Mouse (Mus musculus): Measurements from ENCODE around the gene Kcna2. TPM values are rescaled to one million over a fixed set of nuclear protein-coding genes. Genes with fewer than 3 reads are reported as not detected.

The Kcna2 gene
- total RNA-seq, 2 experiments from 2014 or later: 2.8 to 4.1 TPM

GRCm38 (mm10) chr3:107101787-107102651 lies 1.1 kb downstream of the Kcna2 start:
- DNase-seq (ENCODE audit: low spot score in 2 of 2): peak; percentile 37 to 47

DNA sequence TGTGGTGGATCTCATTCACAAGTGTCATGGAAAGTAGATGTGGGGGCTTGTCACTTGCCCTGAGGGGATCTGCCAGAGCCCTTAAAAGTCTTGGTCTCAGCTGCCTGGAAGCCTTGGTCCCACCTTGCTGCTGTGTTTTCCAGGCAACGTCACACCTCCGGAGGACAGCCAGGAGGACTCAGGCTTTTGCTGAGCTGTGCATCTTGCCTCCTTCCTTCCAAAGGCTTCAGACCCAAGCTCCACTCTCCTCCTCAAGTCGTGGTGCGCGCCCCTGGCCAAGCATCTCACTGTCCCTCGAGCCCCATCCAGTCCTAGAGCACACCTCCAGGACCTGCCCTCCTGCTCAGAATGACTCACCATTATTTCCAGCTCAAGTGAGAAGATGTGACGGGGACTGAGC lies 2.1 kb downstream of the Kcna2 start:
- no peak for DNase-seq (ENCODE audit: low spot score in 2 of 2)

- no peak for DNase-seq (ENCODE audit: low spot score in 2 of 2)
Observed at GRCm38 (mm10) chr3:107103462-107103861, 2.5 kb downstream of the Kcna2 start.

DNA sequence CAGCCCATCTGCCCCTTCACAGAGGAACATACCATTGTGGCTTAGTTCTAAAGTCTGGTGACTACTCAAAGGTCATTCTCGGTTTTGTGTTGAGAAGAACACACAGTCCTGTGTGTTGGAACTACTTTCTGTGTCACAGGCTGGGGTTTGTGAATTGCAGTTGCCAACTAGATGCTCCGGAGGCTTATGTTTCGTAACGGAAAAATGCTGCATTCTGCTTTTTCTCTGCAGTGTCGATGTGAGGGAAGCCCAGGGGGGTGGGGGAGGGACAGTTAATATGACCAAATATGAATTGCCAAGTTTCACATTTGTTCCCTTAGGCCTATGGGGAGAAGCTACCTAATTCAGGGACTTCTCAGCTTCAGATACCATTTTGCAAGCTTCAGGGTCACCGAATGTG lies 5.0 kb downstream of the Kcna2 start:
- DNase-seq (ENCODE audit: low spot score in 2 of 2): no peak

DNA sequence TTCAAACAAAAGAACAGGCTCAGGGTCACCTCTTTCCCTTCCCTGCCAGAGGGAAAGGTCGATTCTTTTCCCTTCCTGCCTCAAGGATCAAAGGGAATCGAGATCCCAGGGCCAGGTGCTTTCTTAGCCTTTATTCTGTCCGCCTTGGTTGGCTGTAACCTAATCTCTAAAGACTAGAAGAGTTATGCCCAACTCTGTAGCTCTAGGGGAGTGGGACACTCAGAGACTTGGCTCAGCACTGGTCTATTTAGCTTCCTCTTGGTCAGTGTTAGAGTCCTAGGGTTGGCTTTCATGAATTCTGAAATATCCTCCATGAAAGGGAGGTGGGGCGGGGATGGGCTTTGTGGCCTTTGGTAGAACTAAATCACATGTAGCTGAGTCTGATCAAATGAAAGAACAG lies 11.6 kb downstream of the Kcna2 start:
- no peak for DNase-seq (ENCODE audit: low spot score in 2 of 2)

DNA sequence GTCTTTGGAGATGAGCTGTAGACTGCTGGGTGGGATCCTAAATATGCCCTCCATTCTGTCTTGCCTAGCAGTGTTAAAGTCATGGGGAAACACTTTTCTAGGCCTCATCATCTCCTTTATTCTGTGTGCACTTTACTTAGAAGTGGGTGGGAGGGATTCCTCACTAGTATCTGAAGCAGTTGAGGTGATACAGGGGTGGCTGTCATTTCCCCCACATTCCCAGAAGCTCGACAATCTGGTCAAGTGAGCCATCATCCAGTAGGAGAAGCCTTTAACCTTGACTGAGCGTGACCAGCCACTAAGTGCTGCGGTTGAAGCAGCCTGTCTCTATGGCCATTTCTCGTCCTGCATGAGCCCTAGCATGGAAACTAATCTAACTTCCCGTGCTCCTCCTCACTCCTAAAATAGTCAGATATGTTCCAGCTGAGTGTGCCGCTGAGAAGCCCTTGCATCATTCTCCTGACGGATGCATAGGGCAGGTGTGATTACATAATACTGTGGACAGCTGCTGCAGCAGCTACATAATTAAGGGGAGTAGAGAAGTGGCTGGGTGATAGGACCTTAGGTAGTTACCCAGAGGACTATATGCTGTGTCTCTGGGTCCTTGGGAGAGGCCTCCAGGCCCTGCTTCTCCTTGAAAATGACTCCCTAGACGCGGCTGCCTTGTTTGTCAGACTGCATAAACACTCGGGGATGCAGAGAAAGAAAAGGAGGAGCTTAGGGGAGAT lies 12.2 kb downstream of the Kcna2 start:
- no peak for DNase-seq (ENCODE audit: low spot score in 2 of 2)

DNA sequence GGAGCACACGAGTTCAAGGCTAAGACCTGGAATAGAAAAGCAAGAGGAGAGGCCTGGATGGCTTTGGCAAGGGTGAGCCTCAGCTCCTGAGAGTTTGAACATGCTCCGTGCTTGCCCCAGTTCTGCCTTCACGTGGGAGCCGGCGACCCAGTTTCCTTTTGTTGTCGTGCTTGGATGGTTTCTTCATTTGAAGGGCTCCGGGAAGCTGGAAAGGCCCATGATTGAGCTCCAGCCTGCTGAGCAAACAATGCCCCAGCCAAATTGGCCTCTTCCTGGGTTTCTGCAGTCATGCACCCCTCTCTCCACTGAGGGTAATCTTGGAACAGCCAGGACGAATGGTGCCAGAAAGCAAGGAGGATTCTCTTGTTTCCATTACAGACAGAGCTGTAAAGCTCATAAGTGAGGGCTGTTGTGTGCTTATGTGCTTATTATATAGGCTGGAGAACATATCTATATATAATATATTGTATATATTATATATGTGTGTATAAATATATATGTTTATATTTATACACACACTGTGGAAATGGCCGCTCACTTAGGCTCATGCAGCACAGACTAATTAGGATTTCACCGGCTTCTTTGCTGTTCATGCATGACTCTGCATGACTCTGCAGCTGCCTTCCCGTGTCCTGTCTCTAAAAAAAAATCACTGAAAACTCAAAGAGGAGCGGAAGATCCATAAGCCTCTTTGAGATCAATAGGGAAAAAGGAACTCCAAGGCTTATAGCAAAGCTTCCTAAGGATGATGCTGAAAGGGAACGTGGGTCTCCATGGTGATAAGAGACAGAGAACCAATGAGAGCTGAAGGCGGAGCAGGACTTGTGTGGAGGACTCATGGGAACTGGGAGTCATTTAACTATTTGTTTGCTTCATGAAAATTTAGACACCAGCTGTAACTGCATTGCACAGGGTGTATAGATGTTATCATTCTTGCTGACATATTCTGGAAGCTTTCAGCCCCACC lies 13.1 kb downstream of the Kcna2 start:
- no peak for DNase-seq (ENCODE audit: low spot score in 2 of 2)

DNA sequence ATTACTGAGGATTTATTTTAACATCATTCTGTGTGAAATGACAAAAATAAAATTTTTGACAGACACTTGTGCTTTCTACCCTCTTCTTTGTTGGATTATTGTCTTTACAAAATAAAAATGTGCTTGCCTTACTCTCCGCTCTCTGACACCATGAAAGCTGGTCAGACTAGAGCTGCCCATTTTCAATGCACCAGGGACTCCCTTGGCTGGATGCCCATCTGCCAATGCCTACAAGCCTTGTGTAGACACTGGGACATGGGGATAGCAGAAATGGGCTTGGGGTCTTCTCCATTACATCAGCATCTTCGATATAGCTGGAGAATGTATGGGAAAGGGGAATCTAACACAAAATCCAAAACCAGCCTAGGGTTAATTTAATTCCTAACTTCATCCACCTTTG lies 14.0 kb downstream of the Kcna2 start:
- DNase-seq (ENCODE audit: low spot score in 2 of 2): no peak

DNA sequence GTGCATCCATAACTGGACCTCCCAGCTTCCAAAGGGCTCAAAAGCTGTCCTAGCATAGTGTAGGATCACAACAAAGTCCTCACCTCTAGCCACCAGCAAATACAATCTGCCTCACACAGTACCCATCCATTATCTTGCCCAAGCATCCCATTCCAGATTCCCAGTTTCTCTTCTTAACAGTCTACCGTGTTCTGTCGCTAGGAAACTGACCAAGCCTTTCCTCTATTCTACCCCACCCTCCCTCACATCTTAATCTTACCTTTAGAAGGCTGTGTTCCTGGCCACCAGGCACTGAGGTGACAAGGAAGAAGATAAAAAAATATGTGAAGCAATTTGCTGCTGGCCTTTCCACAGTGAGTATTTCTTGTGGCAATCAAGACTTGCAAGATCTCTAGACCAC lies 14.8 kb downstream of the Kcna2 start:
- DNase-seq (ENCODE audit: low spot score in 2 of 2): no peak

DNA sequence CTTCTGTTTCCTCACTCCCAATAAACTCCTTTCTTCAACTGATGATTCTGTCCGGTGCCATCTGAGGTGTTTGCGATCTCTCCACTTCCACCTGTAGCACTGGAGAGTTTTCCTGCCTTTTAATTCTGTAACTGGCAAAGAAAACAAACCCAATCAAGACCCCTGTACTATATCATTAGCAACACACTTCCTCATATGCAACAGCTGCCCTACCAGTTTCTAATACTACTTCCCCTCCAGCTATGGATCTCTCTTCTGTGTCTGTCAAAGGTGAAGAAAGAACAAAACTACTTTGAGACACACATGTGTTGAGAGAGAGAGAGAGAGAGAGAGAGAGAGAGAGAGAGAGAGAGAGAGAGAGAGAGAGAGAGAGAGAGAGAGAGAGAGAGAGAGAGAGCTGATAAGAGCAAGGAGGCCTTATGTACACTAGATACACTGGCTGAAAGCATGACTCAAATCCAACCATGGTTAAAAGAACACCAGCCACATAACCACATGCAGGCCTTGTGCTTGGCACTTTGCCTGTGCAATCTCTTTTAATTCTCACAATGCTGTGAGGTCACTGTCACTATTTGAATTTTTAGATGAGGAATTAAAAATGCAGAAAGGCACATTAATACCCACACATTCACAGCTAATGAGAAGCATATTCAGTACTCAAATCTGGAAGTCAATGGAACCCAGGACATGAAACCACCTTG lies 19.1 kb downstream of the Kcna2 start:
- DNase-seq (ENCODE audit: low spot score in 2 of 2): no peak

DNA sequence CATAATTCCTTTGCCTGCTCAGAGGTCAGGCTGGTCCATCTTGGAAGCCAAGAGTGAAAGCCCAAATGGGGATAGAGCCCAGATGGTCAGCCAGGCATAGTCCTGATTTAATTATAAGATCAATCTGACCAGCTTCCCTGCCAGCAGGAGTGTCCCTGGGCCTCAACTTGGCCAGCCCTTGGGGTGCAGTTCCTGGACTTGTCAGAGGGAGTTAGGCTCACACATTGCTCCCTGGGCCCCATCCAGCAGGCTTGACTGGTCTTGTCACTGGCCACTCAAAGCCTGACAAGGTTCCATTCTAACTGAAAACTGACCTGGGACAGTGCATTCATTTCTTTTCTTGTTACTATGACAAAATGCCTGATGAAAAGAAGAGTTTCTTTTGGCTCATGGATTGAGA lies 21.4 kb downstream of the Kcna2 start:
- no peak for DNase-seq (ENCODE audit: low spot score in 2 of 2)

- DNase-seq (ENCODE audit: low spot score in 2 of 2): no peak
Observed at GRCm38 (mm10) chr3:107127667-107128066, 26.7 kb downstream of the Kcna2 start.

DNA sequence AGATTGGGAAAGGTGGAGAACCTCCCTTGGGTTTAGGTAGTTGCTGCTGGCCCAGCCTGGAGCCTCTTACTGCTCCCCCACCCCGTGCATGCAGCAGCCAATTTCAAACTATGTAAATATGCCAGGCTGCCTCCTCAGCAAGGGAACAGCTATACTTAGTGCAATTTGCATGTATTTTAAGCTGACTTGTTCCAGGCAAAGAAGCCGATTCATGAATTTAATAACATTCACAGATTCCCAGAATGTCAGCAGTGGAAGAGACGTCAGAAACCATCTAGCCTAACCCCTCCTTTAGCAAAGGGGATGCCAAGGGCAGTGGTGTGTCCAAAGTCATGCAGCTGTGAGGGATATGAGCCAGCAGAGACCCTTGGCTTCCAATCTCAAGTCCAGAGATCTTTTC lies 27.5 kb downstream of the Kcna2 start:
- peak in 1 of 2 experiments; percentile 27 for DNase-seq (ENCODE audit: low spot score in 2 of 2)

DNA sequence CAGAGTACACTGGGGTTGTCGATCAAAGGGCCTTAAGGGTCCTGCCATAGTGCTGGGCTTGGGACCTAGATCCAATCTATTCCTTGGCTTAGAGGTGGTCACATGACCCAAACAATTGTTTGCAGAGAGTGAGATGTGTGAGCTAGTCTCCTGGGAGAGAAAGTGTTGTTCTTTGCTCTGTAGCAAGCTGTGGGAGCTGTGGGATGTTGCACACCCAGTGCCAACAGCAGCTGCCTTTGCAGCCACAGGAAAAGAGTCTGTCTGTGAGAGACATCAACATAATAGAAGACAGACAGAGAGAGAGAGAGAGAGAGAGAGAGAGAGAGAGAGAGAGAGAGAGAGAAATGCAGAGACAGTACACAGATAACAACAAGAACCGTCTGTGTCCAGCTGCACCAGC lies 28.3 kb downstream of the Kcna2 start:
- no peak for DNase-seq (ENCODE audit: low spot score in 2 of 2)

GRCm38 (mm10) chr3:107130661-107131326 lies 29.8 kb downstream of the Kcna2 start:
- DNase-seq (ENCODE audit: low spot score in 2 of 2): peak; percentile 24

- no peak for DNase-seq (ENCODE audit: low spot score in 2 of 2)
Observed at GRCm38 (mm10) chr3:107131846-107132245, 30.9 kb downstream of the Kcna2 start.

GRCm38 (mm10) chr3:107132651-107133050 lies 31.7 kb downstream of the Kcna2 start:
- no peak for DNase-seq (ENCODE audit: low spot score in 2 of 2)

DNA sequence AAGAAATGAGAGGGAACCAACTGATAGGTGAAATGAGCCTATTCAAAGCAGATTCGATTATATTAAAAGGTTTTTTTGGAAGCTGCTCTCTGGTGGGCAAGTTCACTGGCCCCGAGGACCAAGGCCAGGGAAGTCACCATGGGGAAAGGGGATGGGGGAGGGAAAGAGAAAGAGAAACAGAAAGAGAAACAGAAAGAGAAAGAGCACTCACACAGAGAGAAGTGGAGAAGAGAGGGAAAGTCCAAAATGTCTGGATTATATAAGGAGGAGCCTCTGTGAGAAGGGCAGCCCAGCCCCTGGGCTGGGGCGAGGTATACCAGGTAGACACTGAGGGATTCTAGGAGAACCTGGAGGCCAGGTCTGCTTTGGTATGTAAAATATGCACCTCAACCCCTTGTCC lies 33.5 kb downstream of the Kcna2 start:
- DNase-seq (ENCODE audit: low spot score in 2 of 2): no peak

GRCm38 (mm10) chr3:107147126-107147525 lies 46.2 kb downstream of the Kcna2 start:
- DNase-seq (ENCODE audit: low spot score in 2 of 2): no peak

- DNase-seq (ENCODE audit: low spot score in 2 of 2): no peak
Observed at GRCm38 (mm10) chr3:107149006-107149405, 48.1 kb downstream of the Kcna2 start.

All from gastrocnemius, postnatal 4 days (tissue).